Mouse (Mus musculus) subcutaneous adipose tissue, adult 2 months (tissue): ENCODE measurements around the gene Nutm1. TPM values are rescaled to one million over a fixed set of nuclear protein-coding genes. Genes with fewer than 3 reads are reported as not detected.

Experiments used
- polyA plus RNA-seq: library from polyadenylated mRNA; depleted of rRNA; stranded (reverse); fragments of >200 nt; gene quantifications from 2 replicates; pipeline ENCODE4 v1.2.3, GENCODE M21; 2012; ENCODE audit warnings: low replicate concordance; rRNA removed

Gene Nutm1
- polyA plus RNA-seq: not detected in 2 replicates

GRCm38 (mm10) chr2:112259241-112259962 lies at the start of gene Nutm1:
Gene Nutm1, minus strand, starts transcription at chr2:112259291.

GRCm38 (mm10) chr2:112266242-112266592 lies 7.1 kb upstream of the Nutm1 start, which contains the start of gene Gm21985:
Gene Gm21985, plus strand, starts transcription at chr2:112266314.

GRCm38 (mm10) chr2:112265448-112266241 lies 6.6 kb upstream of the Nutm1 start, which contains the start of gene Slc12a6:
Gene Slc12a6, plus strand, starts transcription at chr2:112265825.

GRCm38 (mm10) chr2:112261748-112262653 lies 2.9 kb upstream of the Nutm1 start, which contains the start of gene Nop10:
Gene Nop10, plus strand, starts transcription at chr2:112261926.

GRCm38 (mm10) chr2:112239212-112239934 lies 19.7 kb downstream of the Nutm1 start, which contains the start of gene Lpcat4:
Gene Lpcat4, plus strand, starts transcription at chr2:112239468.

Other genes starting within 250 kb of the Nutm1 start
- not detected in 2 replicates for gene Olfr1310, start 246.6 kb downstream of the Nutm1 start, polyA plus RNA-seq
- gene Olfr1311, start 234.9 kb downstream of the Nutm1 start, polyA plus RNA-seq: not detected in 2 replicates
- gene Olfr1312, start 209.1 kb downstream of the Nutm1 start, polyA plus RNA-seq: not detected in 2 replicates
- gene Olfr1313, start 181.4 kb downstream of the Nutm1 start, polyA plus RNA-seq: not detected in 2 replicates
- gene Olfr1314, start 162.5 kb downstream of the Nutm1 start, polyA plus RNA-seq: not detected in 2 replicates
- gene Olfr1315-ps1, start 143.9 kb downstream of the Nutm1 start, polyA plus RNA-seq: not detected in 2 replicates
- not detected in 2 replicates for gene Olfr1316, start 124.3 kb downstream of the Nutm1 start, polyA plus RNA-seq
- gene Olfr1317, start 119.0 kb downstream of the Nutm1 start, polyA plus RNA-seq: not detected in 2 replicates
- gene Olfr1318, start 105.1 kb downstream of the Nutm1 start, polyA plus RNA-seq: not detected in 2 replicates
- gene Lpcat4, start 19.8 kb downstream of the Nutm1 start, polyA plus RNA-seq: 17.8 and 45.7 TPM in 2 replicates
- 121 and 144 TPM in 2 replicates for gene Nop10, start 2.6 kb upstream of the Nutm1 start, polyA plus RNA-seq
- 26.2 and 32.0 TPM in 2 replicates for gene Slc12a6, start 6.5 kb upstream of the Nutm1 start, polyA plus RNA-seq
- not detected in 2 replicates for gene Gm21985, start 7.0 kb upstream of the Nutm1 start, polyA plus RNA-seq
- 108 and 146 TPM in 2 replicates for gene Emc4, start 108.7 kb upstream of the Nutm1 start, polyA plus RNA-seq
- gene Katnbl1, start 119.9 kb upstream of the Nutm1 start, polyA plus RNA-seq: 2.4 and 2.5 TPM in 2 replicates
- gene Emc7, start 195.7 kb upstream of the Nutm1 start, polyA plus RNA-seq: 9.9 and 13.6 TPM in 2 replicates
- not detected in 2 replicates for gene Chrm5, start 221.5 kb upstream of the Nutm1 start, polyA plus RNA-seq
- 8.8 and 8.9 TPM in 2 replicates for gene Aven, start 233.7 kb upstream of the Nutm1 start, polyA plus RNA-seq